Mouse (Mus musculus) common myeloid progenitor, adult 5-6 weeks (primary cell): ENCODE data around the gene Prpf8. TPM values are rescaled to one million over a fixed set of nuclear protein-coding genes. Genes with fewer than 3 reads are reported as not detected.

Experiments
- ATAC-seq: replicated peaks from 2 replicates; pipeline ENCODE4 v1.8.0; 2016; ENCODE audit warnings: low read depth, mild to moderate bottlenecking, moderate TSS enrichment, inconsistent platforms; ENCODE audit not compliant: poor library complexity, severe bottlenecking
- total RNA-seq: library from RNA; stranded (forward); fragments of 200-1000, 187-1606 nt; gene quantifications from 2 replicates; pipeline ENCODE4 v1.2.3, GENCODE M21; 2017

Gene Prpf8
- total RNA-seq, 1 experiment from 2014 or later, result 156 TPM

DNA sequence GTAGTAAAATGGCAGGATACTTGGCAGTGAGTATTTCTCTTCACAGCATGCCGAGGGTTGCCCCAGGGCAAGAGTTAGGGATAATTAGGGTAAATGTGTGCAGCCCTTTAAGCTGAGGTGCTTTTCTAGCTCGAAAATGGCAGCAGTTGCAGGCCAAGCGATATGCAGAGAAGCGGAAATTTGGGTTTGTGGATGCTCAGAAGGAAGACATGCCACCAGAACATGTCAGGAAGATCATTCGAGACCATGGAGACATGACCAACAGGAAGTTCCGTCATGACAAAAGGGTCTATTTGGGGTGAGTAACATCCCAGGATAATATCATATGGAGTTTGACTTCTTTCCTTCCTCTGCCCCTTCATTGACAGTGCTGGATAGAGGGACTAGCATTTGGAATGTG is 880 bp downstream of the Prpf8 start:
- no peak for ATAC-seq

DNA sequence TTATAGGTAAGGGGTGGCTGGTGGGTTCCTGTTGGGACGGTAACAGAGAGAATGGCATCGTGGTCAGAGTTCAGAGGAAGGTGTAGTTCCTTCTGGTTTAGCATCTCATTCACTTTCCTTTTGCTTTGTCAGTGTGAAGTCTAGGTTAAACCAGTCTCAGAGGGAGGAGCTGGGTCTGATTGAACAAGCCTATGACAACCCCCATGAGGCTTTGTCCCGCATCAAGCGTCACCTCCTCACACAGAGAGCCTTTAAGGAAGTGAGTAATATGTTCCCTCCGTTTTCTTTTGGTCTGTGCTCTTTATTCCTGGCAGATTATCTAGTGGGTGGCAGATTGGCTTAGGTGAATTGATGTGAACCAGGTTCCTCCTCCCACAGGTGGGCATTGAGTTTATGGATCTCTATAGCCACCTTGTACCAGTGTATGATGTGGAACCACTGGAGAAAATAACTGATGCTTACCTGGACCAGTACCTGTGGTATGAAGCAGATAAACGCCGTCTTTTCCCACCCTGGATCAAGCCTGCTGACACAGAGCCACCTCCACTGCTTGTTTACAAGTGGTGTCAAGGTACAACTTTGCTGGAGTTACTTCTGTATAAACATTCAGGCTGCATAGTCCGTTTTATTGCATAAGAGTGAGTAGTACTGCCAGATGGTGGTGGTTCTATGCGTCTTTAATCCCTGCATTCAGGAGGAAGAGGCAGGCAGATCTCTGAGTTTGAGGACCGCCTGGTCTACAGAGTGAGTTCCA is 7.9 kb downstream of the Prpf8 start:
- ATAC-seq, result no peak

DNA sequence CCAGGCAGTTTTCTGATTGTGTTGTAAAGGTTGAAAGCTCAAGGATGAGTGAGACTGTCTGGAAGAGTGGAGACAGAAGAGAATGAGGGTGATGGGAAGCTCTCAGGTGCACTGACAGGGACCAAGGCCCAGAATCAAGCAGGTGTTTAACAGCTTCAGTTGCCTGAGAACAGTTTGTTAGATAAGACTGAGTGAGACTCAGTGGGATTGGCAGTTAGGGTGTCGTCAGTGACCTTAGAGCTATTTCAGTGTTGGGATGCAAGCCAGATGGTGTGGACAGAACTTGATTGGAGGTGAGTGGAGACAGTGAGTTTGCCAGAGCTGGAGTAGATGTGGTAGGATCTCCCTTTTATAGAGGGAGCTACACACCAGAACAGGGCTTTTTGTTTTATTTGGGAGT is 11.5 kb downstream of the Prpf8 start:
- no peak for ATAC-seq

DNA sequence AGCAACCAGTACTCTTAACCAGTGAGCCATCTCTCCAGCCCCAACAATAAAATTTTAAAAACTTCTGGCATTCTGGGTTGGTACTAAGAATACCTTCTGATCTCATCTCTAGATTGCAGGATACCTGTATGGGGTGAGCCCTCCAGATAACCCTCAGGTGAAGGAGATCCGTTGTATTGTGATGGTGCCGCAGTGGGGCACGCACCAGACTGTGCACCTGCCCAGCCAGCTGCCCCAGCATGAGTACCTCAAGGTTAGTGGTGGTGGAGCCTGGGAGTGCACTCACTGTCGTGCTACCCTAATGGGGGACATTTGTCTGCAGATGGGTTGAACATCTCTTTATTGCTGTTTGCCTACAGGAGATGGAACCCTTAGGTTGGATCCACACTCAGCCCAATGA is 21.5 kb downstream of the Prpf8 start:
- no peak for ATAC-seq

DNA sequence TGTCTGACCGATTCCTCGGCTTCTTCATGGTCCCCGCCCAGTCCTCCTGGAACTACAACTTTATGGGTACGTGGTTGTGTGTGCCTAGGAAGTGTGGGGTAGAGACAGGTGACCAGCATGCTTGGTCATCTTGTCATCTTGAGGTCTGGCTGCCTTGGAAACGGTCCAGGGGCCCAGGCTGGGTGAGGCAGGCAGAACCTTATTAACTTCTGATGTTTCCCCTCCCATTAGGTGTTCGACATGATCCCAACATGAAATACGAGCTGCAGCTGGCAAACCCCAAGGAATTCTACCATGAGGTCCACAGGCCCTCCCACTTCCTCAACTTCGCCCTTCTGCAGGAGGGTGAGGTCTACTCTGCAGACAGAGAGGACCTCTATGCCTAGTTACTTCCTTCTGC is 22.3 kb downstream of the Prpf8 start:
- no peak for ATAC-seq

DNA sequence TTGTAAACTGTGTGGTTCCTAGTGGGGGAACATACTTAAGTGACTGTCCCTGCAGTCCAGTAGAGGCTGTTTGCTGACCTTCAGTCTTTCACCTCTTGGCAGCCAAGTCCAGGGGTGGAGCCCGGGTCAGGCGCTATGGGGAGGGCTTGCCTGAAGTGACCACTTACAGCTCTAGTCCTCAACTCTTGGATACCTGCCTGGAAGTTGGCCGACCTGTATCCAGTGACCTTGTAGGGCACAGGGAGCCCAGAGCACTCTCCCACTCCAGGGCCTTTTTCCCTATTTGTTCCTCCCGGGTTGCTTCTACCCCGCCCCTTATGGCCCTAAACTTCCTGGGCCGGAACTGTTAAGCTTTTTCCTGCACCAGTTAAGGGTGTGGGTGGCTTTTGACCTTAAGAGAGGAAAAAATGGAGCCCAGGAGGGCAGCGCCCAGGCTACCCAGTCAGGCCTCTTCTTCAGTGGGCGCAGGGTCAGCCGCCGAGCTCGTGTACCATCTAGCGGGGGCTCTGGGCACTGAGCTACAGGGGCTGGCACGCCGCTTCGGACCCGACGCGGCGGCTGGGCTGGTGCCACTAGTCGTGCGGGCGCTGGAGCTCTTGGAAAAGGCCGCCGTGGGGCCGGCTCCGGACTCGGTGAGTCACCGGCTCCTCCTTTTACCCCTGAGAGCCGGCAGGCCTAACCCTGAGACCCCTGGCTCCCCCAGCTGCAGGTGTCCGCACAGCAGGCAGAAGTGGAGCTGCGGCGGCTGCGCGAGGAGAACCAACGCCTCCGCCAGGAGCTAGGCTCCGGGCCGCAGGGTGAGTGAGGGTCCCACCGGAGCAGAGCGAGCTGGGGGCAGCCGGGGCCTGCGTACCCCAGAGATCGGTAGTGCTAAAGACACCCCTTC is 23.4 kb downstream of the Prpf8 start, which contains the start of gene Rilp:
Gene Rilp, plus strand, starts transcription at position 354 of the 886 bp plus-strand sequence.
- peak; percentile 45 for ATAC-seq

DNA sequence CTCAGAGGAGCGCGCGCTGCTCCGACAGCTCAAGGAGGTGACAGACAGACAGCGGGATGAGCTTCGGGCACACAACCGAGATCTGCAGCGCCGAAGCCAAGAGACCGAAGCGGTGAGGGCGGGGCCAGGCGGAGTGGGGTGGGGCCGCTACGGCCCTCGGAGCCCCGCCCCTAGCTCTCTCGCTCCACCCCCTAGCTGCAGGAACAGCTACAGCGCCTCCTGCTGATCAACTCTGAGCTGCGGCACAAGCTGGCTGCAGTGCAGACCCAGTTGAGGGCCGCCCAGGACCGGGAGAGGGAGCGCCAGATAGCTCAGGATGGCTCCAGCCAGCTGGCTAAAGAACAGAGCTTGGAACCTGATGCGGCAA is 24.0 kb downstream of the Prpf8 start:
- ATAC-seq, result peak; percentile 84

DNA sequence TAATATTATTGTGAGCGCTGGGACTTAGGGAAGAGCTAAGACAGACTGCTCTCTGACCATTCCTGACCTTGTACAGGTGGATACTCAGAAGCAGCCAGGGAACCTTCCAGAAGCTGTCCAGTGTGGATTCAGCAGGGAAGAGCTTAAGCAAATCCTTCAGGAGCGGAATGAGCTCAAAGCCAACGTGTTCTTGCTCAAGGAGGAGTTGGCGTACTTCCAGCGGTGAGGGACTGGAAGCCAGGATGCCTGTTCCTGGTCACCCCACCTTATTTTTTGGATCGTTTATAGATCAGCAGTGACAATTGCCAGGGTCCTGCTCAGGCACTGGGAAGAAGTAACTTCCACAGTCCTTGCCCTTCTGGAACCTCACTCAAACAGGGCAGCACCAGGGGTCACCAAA is 24.6 kb downstream of the Prpf8 start:
- ATAC-seq, result no peak

DNA sequence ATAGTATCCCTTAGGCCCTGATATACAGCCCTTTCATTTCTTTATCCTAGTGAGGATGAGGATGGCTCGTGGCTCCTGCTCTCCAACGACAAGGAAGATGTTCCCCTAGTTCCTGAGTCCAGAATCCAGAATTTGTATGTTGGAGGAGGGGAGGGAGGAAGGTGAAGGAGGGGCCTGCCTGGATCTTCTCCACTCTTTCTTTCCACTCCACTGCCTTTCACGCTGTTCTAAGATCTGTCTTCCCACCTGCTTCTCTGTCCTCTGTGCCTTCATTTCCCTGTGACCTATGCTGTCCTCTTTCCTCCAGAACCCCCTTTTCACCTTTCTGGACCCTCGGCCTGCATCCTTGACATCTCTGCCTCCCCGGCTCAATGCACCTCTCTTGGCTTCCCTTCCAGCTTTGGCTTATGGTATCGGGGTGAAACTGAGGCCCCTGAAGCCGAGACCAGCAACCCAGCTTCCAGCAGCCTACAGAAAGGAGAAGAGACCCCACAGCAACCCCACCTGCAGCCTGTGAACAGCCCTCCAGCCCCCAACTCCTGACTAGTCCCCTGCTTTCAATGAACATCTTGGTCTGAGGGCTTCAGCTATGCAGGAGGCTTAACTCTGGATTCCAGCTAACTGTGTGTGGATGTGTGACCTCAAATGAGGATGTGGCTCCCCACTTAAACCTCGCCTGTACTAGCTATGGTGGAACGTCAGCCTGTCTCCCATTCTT is 25.8 kb downstream of the Prpf8 start:
- peak; percentile 26; the same call in 1 of the 2 replicates for ATAC-seq

DNA sequence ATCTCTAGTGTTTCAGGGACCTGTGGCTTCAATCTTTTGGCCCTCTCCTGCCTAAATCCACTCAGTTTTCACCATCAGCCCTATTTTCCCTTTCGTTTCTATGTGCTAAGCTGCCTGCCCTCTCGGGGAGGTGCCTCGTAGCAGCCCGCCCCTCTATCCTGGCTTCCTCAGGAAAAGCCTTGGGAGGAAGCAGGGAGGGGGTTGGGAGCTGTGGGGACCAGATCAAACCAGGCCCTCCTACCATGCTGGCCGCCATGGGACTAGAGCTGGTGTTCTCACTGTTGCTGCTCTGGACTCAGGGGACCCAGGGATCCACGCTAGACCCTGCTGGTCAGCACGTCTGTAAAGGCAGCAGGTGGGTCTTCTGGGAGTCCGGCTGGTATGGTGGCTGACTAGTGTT is 26.7 kb downstream of the Prpf8 start, which contains the start of gene Scarf1:
Gene Scarf1, plus strand, starts transcription at position 205 of the 400 bp plus-strand sequence.
- peak; percentile 21; the same call in 1 of the 2 replicates for ATAC-seq

DNA sequence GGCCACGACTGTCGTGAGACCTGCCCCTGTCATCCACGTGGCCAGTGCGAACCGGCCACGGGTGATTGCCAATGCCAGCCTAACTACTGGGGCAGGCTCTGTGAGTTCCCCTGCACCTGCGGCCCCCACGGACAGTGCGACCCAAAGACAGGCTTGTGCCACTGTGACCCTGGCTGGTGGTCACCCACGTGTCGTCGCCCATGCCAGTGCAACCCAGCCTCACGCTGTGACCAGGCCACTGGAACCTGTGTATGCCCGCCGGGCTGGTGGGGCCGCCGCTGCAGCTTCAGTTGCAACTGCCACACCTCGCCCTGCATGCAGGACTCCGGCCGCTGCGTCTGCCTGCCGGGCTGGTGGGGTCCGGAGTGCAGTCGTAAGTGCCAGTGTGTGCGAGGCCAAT is 28.6 kb downstream of the Prpf8 start:
- no peak for ATAC-seq

DNA sequence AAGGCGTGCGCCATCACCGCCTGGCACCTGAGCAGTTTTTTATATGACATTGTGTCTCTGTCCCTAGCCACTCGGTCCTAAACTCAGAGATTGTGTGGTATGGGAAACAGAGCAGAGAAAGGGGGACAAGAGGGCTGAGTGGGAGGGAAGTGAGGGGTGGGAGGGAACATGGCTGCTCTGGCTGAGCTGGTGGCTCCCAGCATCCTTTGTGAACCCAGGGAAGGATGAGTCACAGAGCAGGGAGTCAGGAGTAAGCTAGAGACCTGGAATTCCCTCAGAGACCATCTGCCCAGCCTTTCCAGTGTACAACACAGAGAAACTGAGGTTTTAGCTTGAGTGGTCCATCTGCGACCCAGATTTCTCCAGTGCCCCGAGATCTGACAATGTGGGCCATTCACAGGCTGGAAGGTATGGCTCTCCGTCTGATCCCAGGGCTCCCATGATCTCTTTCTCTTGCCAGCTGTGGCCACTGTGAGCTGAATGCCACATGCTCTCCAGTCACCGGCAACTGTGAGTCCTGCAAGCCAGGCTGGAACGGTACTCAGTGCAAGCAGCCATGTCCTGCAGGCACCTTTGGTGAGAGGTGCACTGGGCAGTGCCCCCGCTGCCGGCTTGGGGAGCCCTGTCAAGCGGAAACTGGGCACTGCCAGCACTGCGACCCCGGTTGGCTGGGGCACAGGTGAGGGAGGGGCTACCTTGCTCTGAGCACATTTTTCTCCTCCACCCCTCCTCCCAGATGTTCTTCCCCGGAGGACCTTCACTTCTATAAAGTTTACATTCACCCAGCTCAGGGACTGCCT is 33.4 kb downstream of the Prpf8 start:
- ATAC-seq, result no peak

DNA sequence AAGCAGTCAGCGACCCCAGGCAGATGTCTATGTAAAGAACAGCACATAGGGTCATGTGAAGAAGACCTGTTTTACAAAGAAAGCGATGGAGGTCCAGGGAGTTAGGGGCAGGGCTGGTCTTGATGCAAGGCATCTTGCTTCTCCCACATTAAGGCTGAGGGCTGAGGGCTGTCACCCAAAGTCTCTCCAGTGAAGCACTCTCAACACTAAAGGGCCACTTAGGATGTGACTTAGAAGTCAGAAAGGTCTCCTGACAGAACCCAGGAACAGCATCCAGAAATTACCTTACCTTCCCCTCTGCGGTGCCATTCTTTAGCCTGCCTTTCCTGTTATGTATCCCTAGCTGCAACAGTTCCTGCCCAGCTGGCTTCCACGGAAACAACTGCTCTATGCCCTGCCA is 35.0 kb downstream of the Prpf8 start:
- ATAC-seq, result no peak

DNA sequence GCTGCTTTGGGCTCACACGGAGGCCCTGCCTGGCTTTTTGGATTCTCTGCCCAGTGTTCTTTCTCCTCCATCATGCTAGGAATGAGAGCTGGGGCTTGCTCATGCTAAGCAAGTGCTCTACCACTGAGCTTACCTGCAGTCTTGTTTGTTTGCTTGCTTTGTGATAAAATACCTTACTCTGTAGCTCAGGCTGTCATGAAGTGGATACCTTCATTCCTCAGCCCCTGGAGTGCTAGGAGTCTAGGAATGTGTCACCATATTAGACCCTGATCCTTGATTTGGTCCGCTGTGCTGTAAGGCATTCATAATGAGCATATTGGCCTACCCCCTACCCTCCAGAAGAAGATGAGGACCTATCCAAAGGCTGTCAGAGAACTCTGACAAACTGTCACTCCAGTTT is 36.2 kb downstream of the Prpf8 start:
- ATAC-seq, result no peak

DNA sequence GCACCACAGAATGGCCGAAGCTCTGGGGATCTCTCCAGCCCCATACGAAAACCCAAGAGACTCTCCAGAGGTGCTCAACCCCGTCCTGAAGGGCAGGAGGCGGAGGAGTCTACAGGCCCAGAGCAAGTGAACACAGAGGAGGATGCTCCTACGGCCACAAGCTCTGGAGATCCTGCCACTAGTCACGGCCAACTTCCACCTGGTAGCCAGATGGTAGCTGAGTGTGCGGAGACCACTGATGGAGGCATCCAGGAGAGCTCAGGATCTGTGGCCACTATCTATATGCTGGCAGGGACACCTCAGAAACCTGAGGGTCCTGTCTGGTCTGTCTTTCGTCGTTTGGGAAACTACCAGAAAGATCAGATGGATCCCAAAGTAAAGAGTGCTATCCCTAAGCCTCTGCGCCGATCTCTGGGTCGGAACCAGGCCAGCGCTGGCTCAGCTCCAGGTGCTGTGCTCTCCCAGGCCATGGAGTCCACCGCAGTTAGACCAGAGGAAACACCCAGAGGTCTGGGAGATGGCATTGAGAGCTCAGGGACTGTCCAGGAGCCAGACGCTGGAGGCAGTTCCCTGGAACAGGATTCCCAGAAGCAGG is 39.0 kb downstream of the Prpf8 start:
- no peak for ATAC-seq

DNA sequence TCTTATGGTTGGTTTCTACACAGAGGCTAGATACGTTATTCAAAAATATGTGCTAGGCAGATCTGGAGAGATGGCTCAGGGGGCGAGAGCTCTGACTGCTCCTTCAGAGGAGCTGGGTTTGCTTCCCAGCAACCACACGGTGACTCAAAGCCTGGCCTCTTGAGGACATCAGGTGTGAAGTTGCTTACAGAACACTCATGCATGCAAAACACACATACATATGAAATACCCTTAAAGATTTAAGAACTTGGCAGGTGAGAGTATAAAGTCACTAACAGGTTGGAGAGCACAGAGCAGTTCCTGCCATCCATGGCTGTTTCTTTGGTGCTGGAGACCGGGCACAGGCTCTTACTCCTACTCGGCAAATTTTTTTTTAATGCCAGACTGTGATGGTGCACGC is 40.3 kb downstream of the Prpf8 start:
- no peak for ATAC-seq

DNA sequence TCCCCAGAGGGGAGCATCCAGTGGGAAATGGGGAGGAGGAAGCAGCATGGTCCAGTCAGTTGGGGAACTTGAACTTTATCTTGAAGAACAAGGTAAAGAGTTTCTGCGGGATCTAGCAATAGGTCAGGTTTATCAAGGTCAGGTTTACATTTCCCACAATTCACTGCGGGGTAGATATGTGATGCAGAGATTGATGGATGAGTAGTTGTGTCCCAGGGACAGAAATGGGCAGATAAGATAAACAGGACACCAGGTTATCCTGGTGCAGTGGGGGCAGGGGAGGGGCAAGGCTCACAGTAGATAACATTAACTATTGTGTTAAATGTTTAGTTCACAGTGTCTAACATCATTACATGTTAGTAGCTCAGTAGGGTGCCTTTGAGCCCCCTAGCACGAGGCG is 43.2 kb downstream of the Prpf8 start:
- no peak for ATAC-seq

DNA sequence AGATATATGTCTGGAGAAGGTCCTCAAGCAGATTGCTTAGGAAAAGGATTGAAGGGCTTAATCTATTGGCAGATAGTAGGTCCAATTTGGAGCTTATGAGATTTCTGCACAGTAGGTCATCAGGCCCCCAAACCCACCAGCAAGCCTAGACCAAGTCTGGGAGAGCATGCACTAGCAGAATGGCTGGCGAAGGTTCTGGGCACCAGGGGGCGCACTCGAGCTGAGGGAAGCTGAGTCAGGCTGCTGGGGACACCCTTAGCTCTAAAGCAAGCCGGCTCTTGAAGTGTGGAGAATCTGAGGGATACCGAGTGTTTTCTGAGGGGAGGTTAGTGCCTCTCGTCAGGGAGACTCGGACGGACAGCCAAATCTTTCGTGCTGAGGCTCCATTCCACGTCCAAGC is 43.7 kb downstream of the Prpf8 start:
- peak; percentile 64 for ATAC-seq

DNA sequence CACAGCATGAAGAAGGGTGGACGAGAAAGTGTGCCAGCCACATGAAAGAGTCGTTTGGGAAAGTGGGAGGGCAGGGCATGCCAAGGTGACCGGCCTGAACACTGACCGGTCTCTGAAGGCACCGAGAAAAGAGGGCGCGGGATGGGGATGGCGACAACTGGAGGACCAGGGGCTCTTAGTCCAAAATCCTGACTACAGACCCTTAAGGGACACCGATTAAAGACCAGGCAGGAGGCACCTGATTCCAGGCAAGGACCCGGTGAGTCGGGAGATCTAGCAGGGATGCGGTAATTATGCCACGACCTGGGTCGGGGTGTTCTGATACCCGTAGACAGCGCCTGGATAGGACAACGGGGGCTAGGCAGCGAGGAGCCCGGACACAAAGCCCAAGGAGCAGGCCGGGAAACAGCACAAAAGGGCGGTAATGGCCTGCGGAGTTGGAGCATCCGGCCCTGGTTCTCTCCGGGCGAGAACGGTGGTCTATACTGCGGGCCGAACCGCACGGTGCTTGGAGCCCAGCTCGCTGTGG is 44.3 kb downstream of the Prpf8 start:
- ATAC-seq, result 0 out of 2 replicates have a peak, but pooled peaks have one; percentile 0
